Mouse (Mus musculus) bone marrow macrophage, adult 2 months (primary cell): ENCODE data around the gene Natd1.

Experiments used
- CTCF ChIP-seq: IDR thresholded peaks from 2 replicates; pipeline ENCODE4 v1.5.1; 2012; ENCODE audit warnings: low read depth, mild to moderate bottlenecking, low read length, moderate library complexity
- POLR2A ChIP-seq: IDR thresholded peaks from 2 replicates; pipeline ENCODE4 v1.6.1; 2012; ENCODE audit warnings: mild to moderate bottlenecking, low read depth, low read length, borderline replicate concordance

- TF ChIP-seq CTCF: no peak
- no peak for TF ChIP-seq POLR2A
These were observed 41.4 kb downstream of the Natd1 start for GRCm38 (mm10) chr11:60873101-60873500.
